Mouse (Mus musculus): ENCODE data around the gene Duoxa1. TPM values are rescaled to one million over a fixed set of nuclear protein-coding genes. Genes with fewer than 3 reads are reported as not detected.
"Not testable (repeated sequence)": the region's sequence is repeated elsewhere in the genome, so short reads cannot be mapped to it uniquely, and the experiment has no call there.

Gene Duoxa1
- polyA plus RNA-seq, 1 experiment from 2014 or later, result not detected

GRCm38 (mm10) chr2:122351156-122351930 lies 37.8 kb upstream of the Duoxa1 start:
- Histone ChIP-seq H3K4me2 (peak overlapping the region; percentile 29), H3K4me1 (peaks cover 66% of the 10 kb centered on the region), H3K27ac (peak overlapping the region; percentile 94), H3K9ac (no peak overlapping the region), H3K27me3 (peaks cover 31% of the 10 kb centered on the region), H3K4me3 (no peak overlapping the region), H3K36me3 (ENCODE audit: poor library complexity, severe bottlenecking) (peaks cover 17% of the 10 kb centered on the region), H3K9me3 (replicated peaks) (no peaks in the 10 kb centered on the region)
- ATAC-seq, result peak; percentile 33
- 27% methylated on average over 5 of the region's 5 CpGs for WGBS

GRCm38 (mm10) chr2:122349136-122349785 lies 35.7 kb upstream of the Duoxa1 start:
- H3K4me3 ChIP-seq, result peak overlapping the region; percentile 50
- H3K9ac ChIP-seq, result peak overlapping the region; percentile 90
- peaks cover 6% of the 10 kb centered on the region; the same call in 1 of the 2 replicates for H3K36me3 ChIP-seq (ENCODE audit: poor library complexity, severe bottlenecking)
- H3K9me3 ChIP-seq (replicated peaks), result no peaks in the 10 kb centered on the region
- peak; percentile 24 for ATAC-seq
- peaks cover 62% of the 10 kb centered on the region for H3K4me1 ChIP-seq
- H3K4me2 ChIP-seq, result peak overlapping the region; percentile 73
- H3K27ac ChIP-seq, result peak overlapping the region; percentile 99
- 4% methylated on average over 14 of the region's 14 CpGs for WGBS
- H3K27me3 ChIP-seq, result peaks cover 19% of the 10 kb centered on the region

GRCm38 (mm10) chr2:122348531-122349131 lies 35.1 kb upstream of the Duoxa1 start:
- peaks cover 56% of the 10 kb centered on the region for H3K4me1 ChIP-seq

GRCm38 (mm10) chr2:122347257-122347656 lies 33.7 kb upstream of the Duoxa1 start:
- Histone ChIP-seq H3K9ac (no peak overlapping the region), H3K4me2 (no peak overlapping the region), H3K9me3 (replicated peaks) (no peaks in the 10 kb centered on the region), H3K27me3 (peaks cover 5% of the 10 kb centered on the region; the same call in 1 of the 2 replicates), H3K4me3 (no peak overlapping the region), H3K36me3 (ENCODE audit: poor library complexity, severe bottlenecking) (no peaks in the 10 kb centered on the region), H3K27ac (no peak overlapping the region), H3K4me1 (peaks cover 42% of the 10 kb centered on the region)
- WGBS, result 93% methylated on average over 3 of the region's 3 CpGs
- no peak for ATAC-seq

More at GRCm38 (mm10) chr2:122348531-122349131, 35.1 kb upstream of the Duoxa1 start:
- no peaks in the 10 kb centered on the region for H3K9me3 ChIP-seq (replicated peaks)
- peak; percentile 80 for ATAC-seq
- peak overlapping the region; percentile 99 for H3K27ac ChIP-seq
- peak overlapping the region; percentile 73 for H3K4me2 ChIP-seq
- WGBS, result under 1% methylated on average over 57 of the region's 63 CpGs
- H3K4me3 ChIP-seq, result peak overlapping the region; percentile 50
- peaks cover 3% of the 10 kb centered on the region; the same call in 1 of the 2 replicates for H3K36me3 ChIP-seq (ENCODE audit: poor library complexity, severe bottlenecking)
- peaks cover 13% of the 10 kb centered on the region for H3K27me3 ChIP-seq
- H3K9ac ChIP-seq, result peak overlapping the region; percentile 90

GRCm38 (mm10) chr2:122346164-122346563 lies 32.6 kb upstream of the Duoxa1 start:
- ATAC-seq; H3K9ac ChIP-seq; H3K4me2 ChIP-seq; H3K4me3 ChIP-seq; H3K27me3 ChIP-seq; H3K27ac ChIP-seq; H3K36me3 ChIP-seq (ENCODE audit: poor library complexity, severe bottlenecking); H3K9me3 ChIP-seq (replicated peaks): not testable (repeated sequence)
- peaks cover 31% of the 10 kb centered on the region for H3K4me1 ChIP-seq
- WGBS, result 94% methylated on average over 6 of the region's 6 CpGs

GRCm38 (mm10) chr2:122345106-122345893 lies 31.8 kb upstream of the Duoxa1 start:
- no peak overlapping the region for H3K9ac ChIP-seq
- H3K4me3 ChIP-seq, result no peak overlapping the region
- peaks cover 5% of the 10 kb centered on the region; the same call in 1 of the 2 replicates for H3K27me3 ChIP-seq
- no peaks in the 10 kb centered on the region for H3K36me3 ChIP-seq (ENCODE audit: poor library complexity, severe bottlenecking)
- peaks cover 22% of the 10 kb centered on the region for H3K4me1 ChIP-seq
- no peak for ATAC-seq
- no peak overlapping the region for H3K4me2 ChIP-seq
- no peaks in the 10 kb centered on the region for H3K9me3 ChIP-seq (replicated peaks)
- 82% methylated on average over 6 of the region's 6 CpGs for WGBS
- H3K27ac ChIP-seq, result no peak overlapping the region

GRCm38 (mm10) chr2:122337291-122337690 lies 23.8 kb upstream of the Duoxa1 start:
- 70% methylated on average over 21 of the region's 21 CpGs for WGBS
- Histone ChIP-seq H3K27me3 (0 out of 2 replicates have a peak, but pooled peaks cover 3% of the 10 kb centered on the region), H3K9me3 (replicated peaks) (no peaks in the 10 kb centered on the region), H3K4me1 (no peaks in the 10 kb centered on the region), H3K4me2 (peak overlapping the region; percentile 32), H3K9ac (no peak overlapping the region), H3K36me3 (ENCODE audit: poor library complexity, severe bottlenecking) (no peaks in the 10 kb centered on the region), H3K27ac (no peak overlapping the region), H3K4me3 (peak overlapping the region; percentile 9; the same call in 1 of the 2 replicates)
- peak; percentile 38; the same call in 1 of the 2 replicates for ATAC-seq

- no peaks in the 10 kb centered on the region for H3K9me3 ChIP-seq (replicated peaks)
- no peak overlapping the region for H3K9ac ChIP-seq
- H3K4me2 ChIP-seq, result no peak overlapping the region
- no peak overlapping the region for H3K4me3 ChIP-seq
- H3K27ac ChIP-seq, result no peak overlapping the region
- no peaks in the 10 kb centered on the region for H3K4me1 ChIP-seq
- H3K27me3 ChIP-seq, result 0 out of 2 replicates have a peak, but pooled peaks cover 3% of the 10 kb centered on the region
- H3K36me3 ChIP-seq (ENCODE audit: poor library complexity, severe bottlenecking), result no peaks in the 10 kb centered on the region
- WGBS, result 70% methylated on average over 3 of the region's 3 CpGs
- ATAC-seq, result no peak
These were observed 20.6 kb upstream of the Duoxa1 start for GRCm38 (mm10) chr2:122334170-122334569.

- Histone ChIP-seq H3K9me3 (replicated peaks) (no peaks in the 10 kb centered on the region), H3K4me2 (no peak overlapping the region), H3K27me3 (no peaks in the 10 kb centered on the region), H3K36me3 (ENCODE audit: poor library complexity, severe bottlenecking) (no peaks in the 10 kb centered on the region), H3K4me1 (no peaks in the 10 kb centered on the region), H3K9ac (no peak overlapping the region), H3K4me3 (no peak overlapping the region), H3K27ac (no peak overlapping the region)
- ATAC-seq, result no peak
- 85% methylated on average over 3 of the region's 3 CpGs for WGBS
These were observed 18.7 kb upstream of the Duoxa1 start for GRCm38 (mm10) chr2:122332222-122332621.

GRCm38 (mm10) chr2:122330317-122330716 lies 16.8 kb upstream of the Duoxa1 start:
- not testable (repeated sequence) for H3K27me3 ChIP-seq; H3K4me3 ChIP-seq; H3K27ac ChIP-seq; ATAC-seq; H3K9me3 ChIP-seq (replicated peaks); H3K4me1 ChIP-seq; H3K9ac ChIP-seq; H3K4me2 ChIP-seq; H3K36me3 ChIP-seq (ENCODE audit: poor library complexity, severe bottlenecking)
- WGBS, result 87% methylated on average over 6 of the region's 6 CpGs

GRCm38 (mm10) chr2:122327986-122328385 lies 14.5 kb upstream of the Duoxa1 start:
- H3K4me3 ChIP-seq, result no peak overlapping the region
- no peaks in the 10 kb centered on the region for H3K36me3 ChIP-seq (ENCODE audit: poor library complexity, severe bottlenecking)
- H3K27ac ChIP-seq, result no peak overlapping the region
- no peaks in the 10 kb centered on the region for H3K4me1 ChIP-seq
- WGBS, result 71% methylated on average over 3 of the region's 3 CpGs
- H3K4me2 ChIP-seq, result no peak overlapping the region
- no peaks in the 10 kb centered on the region for H3K27me3 ChIP-seq
- no peaks in the 10 kb centered on the region for H3K9me3 ChIP-seq (replicated peaks)
- H3K9ac ChIP-seq, result no peak overlapping the region
- ATAC-seq, result no peak
